Mouse (Mus musculus) neural tube, embryonic 10.5 days (tissue): ENCODE results near the gene Stard13.

Source experiments
- DNase-seq: peaks from one replicate; pipeline ENCODE4 v3.0.0-alpha.2; 2017; ENCODE audit warnings: low spot score; ENCODE audit errors: extremely low spot score

Stard13 gene

DNA sequence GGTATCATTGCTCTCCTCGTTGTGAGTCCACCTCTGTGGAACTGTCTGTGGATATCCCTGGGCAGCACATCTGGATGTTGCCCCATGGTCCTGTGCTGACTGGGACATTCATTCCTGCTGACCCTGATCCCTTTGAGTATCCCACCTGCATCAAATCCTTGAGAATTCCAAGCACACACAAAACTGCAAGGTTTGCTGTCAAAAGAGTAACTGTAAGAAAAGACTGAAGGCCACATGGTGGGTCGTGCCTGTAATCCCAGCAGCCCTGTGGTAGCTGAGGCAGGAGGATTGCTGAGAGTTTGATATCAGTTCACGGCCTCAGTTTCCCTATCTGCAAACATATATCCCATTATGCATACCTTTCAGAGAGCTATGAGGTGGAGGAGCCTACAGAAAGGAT, 126.8 kb downstream of the Stard13 start:
- no peak for DNase-seq

DNA sequence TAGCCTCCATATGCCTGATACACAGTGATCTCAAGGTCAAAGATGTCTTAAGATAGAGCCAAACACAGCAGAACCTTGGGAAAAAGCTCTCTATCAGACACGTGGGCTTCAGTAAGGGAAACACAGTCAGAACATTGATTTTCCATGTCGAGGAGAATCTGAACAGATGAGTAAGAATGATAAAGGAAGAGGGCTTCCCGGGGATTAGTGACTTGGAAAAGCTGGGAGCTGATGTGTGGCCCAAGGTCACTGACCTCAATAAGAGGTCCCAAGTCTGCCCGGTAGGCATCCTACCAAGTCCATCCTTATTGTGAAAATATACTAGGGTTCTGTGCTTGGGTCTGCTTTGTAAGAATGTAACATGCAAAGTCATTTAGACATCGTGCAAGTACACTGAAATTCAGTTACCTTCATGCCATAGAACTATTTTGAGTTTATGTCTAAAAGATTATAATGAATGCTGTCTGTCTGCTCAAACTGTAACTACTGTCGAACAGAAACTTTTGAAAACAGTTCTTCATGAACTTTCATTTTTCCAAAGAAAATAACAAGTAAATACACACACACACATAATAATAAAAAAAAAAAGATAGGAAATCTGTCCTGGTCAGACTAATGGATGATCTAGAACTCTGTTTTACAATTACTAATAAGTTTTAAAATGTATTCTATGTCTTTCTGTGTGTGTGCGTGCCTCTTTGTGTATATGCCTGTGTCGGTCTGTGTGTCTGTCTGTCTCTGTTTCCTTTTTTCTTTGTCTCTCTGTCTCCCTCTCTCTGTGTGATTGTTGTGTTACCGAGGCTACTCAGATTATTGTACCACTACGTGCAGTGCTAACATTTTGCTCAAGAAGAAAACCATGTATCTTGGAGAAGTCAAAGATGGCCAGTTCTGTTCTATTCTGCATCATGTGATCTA, 128.3 kb downstream of the Stard13 start:
- DNase-seq, result no peak

DNA sequence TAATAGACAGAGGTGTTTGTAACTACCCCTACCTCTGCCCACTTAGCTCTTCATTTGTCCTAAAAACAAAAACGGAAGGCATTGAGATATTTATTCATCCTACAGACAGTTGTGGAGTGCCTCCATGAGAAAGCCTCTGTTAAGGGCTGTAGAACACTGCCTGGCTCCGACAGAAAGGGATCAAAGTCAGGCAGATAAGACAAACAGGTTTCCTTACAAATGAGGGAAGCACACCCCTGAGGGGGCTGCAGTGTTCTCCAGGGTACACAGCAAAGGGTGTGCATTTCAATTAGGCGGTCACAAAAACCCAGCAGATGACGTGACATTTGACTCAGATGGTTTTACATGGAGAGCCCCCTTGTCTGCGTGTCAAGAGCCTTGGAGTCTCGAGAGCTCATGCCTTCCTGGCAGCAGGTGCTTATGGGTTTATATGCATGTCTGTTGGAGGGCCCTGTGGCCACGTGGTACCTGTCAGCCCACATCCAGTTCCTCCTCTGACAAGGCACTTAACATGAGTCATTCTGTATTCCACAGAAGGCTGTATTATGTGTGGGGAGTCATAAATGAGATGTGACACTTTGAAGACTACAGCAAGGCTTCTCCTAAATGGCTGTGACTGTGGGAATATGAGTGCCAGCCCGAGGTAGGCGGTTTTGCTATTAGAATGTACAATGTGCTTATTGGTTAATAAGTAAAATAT, 129.1 kb downstream of the Stard13 start:
- DNase-seq, result no peak

DNA sequence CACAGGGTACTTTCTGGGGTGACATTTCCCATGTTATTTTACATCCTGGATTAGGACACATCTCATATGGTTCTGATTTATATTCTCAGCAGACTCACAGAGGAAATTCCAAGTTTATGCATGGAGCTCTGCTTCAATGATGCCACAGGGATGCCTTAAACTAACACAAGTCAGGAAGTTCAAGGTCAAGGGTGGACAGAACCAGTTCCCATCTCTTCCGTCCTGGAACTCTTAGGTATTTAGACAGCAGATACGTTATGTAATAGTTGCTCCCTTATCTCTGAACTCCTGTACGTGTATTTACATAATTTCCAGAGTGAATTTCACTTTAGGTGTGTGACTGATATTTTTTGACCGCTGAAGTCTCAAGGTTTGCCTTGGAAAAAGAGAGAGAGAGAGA, 130.4 kb downstream of the Stard13 start:
- DNase-seq, result no peak

DNA sequence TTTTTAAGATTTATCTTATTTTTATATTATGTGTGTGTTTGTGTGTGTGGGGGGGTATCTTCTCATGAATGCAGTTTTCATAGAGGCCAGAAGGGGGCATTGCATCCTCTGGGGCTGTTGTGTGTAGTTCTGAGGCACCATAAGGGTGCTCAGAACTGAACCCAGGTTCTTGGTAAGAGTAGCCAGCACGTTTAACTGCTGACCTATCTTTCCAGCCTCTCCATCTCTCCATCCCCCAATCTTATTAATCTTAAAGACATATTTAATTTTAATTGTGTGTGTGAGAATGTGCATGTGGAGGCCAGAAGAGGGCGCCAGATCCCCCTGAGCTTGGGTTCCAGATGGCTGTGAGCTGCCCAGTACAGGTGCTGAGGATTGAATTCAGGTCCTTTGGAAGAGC, 131.4 kb downstream of the Stard13 start:
- DNase-seq, result no peak

DNA sequence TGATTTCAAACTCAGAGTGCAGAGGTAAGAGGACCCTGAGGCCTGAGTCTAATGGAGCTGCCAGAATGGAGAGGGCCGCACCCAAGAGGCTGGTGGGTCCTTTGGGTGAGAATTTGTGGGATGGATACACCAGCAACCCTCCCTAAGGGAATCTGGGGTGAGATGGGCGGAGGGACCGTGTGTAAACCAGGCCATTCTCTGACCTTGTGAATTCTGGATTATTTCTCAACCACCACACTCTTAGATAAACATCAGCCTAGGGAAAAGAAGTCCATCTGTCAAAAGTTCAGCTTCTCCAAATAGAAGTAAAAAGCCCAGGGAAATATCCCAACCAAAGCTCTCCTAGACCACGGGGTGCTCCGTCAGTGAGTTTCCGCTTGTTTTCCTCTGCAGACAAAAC, 137.6 kb downstream of the Stard13 start:
- no peak for DNase-seq

DNA sequence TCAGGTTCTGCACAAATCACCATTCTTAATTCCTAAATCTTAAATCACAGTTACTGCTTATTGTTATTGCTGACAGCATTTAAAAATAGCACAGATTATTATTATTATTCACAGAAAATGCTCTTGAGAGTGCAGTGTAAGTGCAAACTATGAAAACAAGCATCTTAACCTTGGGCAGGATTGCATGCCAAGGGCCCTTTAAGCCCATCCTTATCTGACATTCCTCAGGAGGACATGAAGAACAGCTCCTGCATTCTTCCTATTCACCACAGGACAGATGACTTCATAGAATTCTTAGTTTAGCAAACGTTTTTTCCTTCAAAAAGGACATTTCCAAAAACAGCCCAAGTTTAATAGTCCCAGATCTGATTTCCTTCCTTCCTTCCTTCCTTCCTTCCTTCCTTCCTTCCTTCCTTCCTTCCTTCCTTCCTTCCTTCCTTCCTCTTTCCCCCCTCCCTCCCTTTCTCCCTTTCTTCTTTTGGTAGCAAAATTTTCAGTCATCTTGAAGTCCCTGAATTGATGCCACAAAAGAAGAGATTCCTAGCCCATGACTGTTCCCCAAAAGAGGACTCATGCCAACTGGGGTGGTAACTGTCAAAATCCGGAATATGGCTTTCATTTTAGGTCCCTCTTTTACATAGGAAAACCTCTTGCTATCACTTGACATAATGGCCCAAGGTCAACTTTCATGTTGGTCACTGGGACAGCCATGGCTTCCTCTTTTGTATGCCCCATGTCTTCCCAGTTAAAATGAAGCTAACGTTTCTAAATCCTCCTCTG, 140.6 kb downstream of the Stard13 start:
- no peak for DNase-seq

DNA sequence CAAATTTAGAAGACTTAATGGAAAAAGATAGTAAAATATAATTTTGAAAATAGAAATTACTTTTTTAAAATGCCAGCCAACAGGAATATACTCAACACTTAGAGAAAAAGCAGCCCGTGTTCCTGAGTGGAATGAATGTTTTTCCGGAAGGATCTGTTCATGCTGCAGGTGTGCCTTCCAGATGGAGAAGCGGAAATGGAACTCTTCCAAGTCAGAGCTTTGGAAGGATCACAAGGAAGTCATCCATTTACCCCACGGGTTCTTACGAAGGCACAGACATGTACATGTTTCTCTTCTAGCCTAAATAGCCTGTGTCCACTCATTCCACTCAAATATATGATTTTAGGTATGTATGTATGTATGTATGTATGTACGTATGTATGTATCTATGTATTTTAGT, 142.6 kb downstream of the Stard13 start:
- no peak for DNase-seq

DNA sequence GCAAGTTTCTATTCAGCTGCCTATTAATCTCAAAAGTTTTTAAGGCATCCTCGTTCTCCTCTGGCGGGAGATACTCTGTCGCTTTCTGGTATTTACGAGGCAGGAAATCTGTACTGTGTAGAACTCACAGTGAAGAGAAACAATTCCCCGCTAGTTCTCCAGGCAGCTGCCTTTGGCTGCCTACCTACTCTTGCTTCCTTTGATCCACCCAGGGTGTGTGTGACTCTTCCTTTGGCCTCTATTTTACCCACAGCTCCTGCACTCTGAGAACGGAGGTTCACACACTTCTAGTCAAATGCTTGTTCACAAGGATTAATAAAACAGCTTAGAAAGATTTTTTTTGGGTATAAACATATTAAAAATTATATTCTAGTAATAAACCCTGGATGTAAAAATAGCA, 144.4 kb downstream of the Stard13 start:
- no peak for DNase-seq

DNA sequence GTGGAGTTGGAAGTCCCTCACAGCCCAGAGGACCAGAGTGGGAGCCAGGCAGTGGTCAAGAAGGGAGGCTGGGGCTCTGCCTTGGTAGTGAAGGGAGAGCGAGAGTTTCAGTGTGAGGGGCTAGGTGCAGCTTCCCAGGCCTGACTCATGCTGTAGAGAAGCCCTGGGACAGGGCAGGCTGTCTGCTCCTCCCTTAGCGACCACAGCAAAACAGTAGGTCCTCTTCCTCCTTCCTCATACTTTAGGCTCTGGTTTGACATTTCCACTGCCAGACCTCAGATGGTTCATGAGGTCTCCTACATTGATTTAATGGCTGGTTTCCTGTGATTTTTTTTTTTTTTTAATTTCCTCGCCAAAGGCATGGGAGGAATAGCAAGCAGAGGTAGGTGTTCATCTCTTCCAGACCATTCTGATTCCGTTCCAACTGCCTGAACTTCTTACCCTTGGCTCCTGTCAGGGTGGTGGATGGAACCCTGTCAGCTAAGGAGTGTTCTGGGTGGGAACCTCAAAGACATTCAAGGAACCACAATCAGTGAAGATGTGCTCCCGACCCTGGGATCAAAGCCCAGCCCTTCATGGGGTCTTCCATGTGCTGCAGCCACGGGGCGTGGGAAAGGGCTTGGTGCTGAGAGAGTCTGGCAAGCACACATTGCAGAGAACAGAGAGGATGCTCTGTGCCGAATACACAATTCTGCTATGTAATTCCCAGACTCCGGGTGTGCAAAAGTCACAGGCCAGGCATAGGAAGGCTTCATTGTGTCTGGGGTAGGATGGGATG, 147.0 kb downstream of the Stard13 start:
- no peak for DNase-seq

DNA sequence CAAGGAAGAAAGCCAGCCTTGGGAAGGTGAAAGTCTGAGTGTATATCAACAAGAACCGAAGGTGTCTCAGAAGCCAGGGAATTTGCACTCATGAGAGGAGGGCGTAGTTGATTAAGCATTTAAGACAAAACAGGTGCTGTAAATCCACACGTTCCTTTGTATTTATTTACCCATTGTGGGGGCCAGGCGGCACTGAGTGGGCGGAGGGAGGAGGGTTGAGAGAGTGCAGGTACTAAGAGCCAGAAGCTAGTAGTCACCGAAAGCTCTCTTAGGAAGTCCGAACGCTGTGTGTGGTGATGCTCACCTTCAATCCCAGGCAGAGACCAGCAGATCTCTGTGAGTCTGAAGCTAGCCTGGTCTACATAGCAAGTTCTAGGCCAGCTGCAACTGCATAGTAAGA, 147.9 kb downstream of the Stard13 start:
- no peak for DNase-seq

DNA sequence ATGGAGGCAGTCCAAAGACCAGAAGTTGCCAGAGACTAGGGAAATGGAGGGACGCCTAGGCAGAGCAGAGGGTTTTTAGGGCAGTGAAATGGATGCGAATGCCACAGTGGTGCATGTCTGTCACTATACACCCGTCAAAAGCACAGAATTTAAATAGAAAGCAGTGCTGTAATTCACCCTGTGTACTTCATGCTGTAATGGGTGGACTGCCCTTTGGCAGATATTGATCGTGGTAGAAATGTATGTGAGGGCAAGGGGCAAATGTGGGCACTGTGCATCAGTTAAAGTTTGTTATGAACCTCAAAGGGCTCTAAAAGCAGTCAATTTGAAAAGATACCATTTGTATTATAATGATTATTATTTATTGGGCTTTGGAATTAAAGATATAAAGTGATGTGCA, 153.4 kb downstream of the Stard13 start:
- no peak for DNase-seq

DNA sequence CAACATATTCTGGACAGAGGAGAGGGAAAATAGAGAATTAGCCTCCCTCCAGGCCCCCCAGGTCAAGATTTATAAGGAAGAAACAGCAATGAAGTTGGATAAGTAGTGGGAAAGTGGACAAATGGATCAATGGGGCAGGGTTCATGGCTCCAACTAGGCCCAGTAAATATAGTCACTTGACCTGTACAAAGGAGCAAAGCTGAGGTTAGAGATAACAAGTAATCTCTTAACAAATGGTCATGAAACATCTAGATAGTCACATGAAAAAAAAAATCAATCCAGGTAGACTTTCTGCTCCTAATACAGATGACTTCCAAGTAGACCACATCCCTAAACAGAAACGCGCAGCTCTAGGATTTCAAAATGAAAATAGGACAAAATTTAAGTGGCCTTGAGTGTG, 155.7 kb downstream of the Stard13 start:
- no peak for DNase-seq

DNA sequence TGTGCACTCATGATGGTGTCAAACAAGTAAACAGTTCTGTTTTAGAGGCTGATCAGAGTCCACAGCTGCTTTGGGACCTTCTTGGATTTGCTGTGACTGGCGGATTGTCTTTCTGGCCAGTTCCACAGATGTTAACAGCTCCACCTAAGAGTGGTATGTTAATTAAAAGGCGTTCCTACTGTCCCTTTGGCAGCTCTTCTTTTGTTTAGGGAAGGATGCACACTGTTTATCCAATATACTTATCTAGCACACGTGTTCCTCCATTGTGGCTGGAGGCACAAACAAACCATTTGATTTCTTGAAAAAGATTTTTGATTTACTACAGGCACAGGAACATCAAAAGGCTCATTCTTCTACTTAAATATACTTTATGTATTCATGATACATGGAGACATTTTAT, 156.7 kb downstream of the Stard13 start:
- no peak for DNase-seq

DNA sequence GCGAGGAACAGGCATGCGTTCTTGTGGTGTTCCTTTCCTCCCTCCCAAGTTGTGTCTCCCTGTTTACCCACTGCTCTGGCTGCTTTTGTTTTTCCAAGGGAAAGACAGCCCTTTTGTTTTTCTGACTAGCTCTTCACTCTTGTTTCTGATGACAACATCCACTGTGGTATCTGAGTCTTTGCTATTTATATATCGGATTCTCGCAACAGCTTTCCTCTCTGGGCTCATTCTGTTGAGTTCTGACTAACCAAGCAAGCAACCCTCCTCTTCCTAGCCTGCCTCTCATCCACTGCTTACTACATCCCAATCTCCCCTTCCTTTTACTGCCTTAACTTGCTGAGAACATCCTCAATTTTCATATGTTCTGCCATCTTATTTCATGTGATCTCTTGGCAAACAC, 159.4 kb downstream of the Stard13 start:
- no peak for DNase-seq

DNA sequence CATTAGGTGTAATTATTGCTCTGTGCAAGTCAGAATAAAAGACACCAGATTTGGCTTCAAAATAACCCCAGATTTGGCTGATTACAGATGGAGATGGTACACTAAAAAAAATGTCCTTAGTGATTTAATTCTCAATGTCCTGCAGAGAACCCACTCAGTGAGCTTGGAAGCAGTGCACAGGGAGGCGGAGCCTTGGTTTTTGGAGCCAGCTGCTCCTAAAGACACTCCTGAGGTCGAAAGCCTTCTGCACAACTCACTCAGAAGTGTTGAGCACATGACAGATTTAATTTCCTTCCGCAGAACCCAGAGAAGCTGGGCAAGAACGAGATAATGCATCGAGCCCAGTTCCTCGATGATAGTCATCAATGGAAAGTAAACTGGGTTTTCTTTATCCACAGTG, 162.2 kb downstream of the Stard13 start:
- DNase-seq, result no peak

DNA sequence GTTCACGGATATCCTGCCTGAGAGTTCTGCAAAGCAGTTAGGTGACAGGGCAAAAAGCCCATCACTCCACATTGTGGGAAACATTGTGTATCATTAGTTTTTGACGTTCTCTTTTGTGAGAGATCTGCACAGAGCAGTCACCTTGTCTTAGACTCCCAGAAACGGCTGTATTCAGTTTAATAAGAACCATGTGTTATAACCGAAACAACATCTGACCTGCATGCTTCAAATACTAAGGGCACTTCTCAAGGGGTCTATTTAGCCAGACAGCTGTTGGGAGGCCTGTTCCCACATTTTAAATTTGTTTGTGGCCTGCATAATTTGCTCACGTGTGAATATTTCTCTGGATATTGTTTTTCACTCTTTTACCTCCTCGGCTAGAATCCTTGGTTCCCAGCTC, 162.7 kb downstream of the Stard13 start:
- DNase-seq, result no peak

DNA sequence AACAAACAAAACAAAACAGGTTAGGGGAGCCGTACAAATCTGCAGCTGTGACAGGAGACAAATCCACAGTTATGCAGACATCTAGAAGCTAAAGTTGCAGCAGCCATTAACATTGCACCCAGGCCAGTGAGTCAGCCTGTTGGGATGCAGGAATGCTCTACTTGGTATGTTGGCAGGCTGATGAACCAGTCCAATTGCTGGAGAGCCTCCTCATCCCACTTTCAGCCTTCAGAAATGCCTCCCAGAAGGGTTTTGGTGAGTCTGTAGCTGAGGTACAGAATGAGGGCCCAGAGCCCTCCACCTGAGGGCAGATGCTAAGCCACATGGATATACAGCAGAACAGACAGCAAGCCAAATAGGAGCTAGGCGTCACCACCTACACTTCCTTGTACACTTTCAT, 164.1 kb downstream of the Stard13 start:
- no peak for DNase-seq

DNA sequence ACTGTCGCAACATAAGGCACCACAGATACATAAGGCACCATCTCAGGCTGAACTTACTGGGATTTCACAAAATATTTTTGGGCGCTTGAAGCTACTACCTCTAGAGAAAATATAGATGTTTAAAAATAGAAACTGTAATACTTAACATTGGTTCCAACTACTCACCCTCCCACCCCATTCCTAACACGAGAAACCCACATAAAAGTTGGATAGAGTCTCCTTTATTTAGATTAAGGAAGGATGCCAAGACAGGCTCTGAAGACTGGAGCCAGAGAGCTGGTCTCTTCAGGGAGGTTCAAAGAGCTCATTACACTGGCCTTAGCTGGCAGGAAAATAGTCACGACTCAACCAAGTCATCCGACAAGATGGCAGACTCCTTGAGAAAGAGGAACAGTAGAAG, 167.6 kb downstream of the Stard13 start:
- no peak for DNase-seq

DNA sequence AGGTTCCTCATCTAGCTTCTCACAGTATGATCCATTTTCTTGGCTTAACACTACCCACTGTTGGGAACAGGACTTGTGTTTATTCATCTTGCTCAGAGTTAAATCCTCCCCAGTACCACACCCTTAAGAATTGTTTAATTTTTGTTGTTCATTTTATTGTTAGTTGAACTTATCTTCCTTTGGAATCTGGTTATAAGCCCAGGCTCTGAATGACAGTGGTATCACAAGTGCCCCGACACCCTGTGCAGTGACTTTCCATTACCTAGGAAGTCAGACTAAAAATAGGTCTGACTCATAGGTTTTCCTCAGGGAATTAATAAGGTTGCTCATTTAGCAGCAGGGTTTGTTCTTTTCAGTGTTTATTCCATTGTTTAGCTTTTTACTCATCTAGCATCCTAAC, 168.4 kb downstream of the Stard13 start:
- DNase-seq, result no peak

DNA sequence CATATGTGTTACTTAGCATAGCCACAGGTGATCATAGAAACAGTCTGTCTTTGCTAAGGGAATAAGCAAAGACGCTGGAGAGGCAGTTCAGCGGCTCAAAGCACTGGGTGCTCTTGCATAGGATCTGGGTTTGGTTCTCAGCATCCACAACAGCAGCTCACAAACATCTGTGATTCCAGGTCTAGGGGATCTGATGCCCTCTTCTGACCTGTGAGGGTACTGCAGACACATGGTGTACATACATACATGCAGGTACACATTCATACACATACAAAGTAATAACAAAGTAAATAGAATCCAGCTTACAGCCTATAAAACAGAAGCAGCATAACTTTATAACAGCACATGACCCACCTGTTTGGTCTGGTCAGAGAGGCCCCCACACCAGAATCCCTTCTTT, 171.7 kb downstream of the Stard13 start:
- DNase-seq, result no peak
